9 mouse cellular contexts compared by ENCODE assay signal in the genomic region with DNA sequence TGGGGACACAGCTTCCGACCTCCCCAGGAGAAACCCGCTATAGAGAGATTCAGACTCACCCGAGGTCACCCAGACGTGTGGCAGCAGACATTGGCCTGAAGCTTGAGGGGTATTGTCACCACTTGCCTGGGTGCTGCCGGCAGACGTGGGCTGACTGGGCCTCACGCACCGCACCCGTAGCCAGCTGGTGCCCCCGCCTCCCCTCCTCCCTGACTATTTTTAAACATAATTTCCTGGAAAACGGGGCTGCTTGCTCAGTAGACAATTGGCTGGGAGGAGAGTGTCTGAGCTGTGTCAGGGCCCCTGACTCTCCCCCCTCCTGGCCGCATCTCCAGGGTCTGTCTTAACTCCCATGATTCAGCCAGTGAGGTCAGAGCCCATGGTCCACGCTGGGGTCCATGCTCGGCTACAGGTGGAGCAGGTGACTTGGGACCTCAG. TPM values are rescaled to one million over a fixed set of nuclear protein-coding genes. Genes with fewer than 3 reads are reported as not detected.
A peak's percentile ranks its signal among the peaks of the same experiment; 100 is the strongest.
DNase-seq lines count a peak whose midpoint lies in the region; ATAC-seq lines count a peak whose summit lies in the region.
"Had no signal": no experiment of that assay in that cellular context is flagged by ENCODE, and none has a peak within 500 bp of the region (broad histone marks: within the 10 kb centered on the region; RNA-seq: fewer than 3 reads in every experiment).

No protein-coding gene starts in this region.

- H3K9me3 ChIP-seq in midbrain, embryonic 10.5 days (replicated peaks): no peaks in the 10 kb centered on the region
- H3K9me3 ChIP-seq in midbrain, embryonic 15.5 days: no peaks in the 10 kb centered on the region
- no peaks in the 10 kb centered on the region for H3K9me3 ChIP-seq in liver, embryonic 16.5 days (replicated peaks; ENCODE audit: control insufficient read depth, low read length)

- peaks cover 61% of the 10 kb centered on the region for H3K4me1 ChIP-seq in midbrain, embryonic 10.5 days
- H3K4me1 ChIP-seq in midbrain, embryonic 15.5 days: peaks cover 15% of the 10 kb centered on the region
- peaks cover 72% of the 10 kb centered on the region for H3K4me1 ChIP-seq in liver, embryonic 16.5 days (ENCODE audit: control insufficient read depth, low read depth, low read length)

- peak overlapping the region; percentile 20 for H3K4me3 ChIP-seq in midbrain, embryonic 10.5 days
- H3K4me3 ChIP-seq in midbrain, embryonic 15.5 days: no peak overlapping the region
- no peak overlapping the region for H3K4me3 ChIP-seq in liver, embryonic 16.5 days (ENCODE audit: low read depth, low read length)

- no peak overlapping the region for H3K9ac ChIP-seq in midbrain, embryonic 15.5 days
- 0 out of 2 replicates have a peak overlapping the region, but pooled peaks have one; percentile 29 for H3K9ac ChIP-seq in liver, embryonic 16.5 days (ENCODE audit: low read depth, low read length)

- peak; percentile 67 for DNase-seq in cerebellum, adult 9-11 months
- DNase-seq in midbrain, embryonic 10.5 days (ENCODE audit: low spot score): no peak
- peak; percentile 42 for DNase-seq in induced T-regulatory cell, adult 2 months (ENCODE audit: low read depth)
- DNase-seq in T-cell, adult 2 months (ENCODE audit: low spot score): no peak
- DNase-seq in natural killer cell, adult 2 months (ENCODE audit: low spot score in 2 of 2): no peak

- ATAC-seq in cerebellum, adult (ENCODE audit: insufficient number of reproducible peaks, low FRiP score, low TSS enrichment): no peak
- no peak for ATAC-seq in midbrain, embryonic 15.5 days (replicated peaks)
- ATAC-seq in liver, embryonic 16.5 days (ENCODE audit: low read depth): no peak

- 87% methylated on average over 14 of the region's 14 CpGs for WGBS in midbrain, embryonic 10.5 days
- 75% methylated on average over 14 of the region's 14 CpGs for WGBS in midbrain, embryonic 15.5 days
- WGBS in liver, embryonic 16.5 days (ENCODE audit: insufficient replicate concordance): 14% methylated on average over 14 of the region's 14 CpGs

- H3K4me2 ChIP-seq in midbrain, embryonic 15.5 days: no peak overlapping the region
- H3K4me2 ChIP-seq in liver, embryonic 16.5 days (ENCODE audit: low read depth, low read length): peak overlapping the region; percentile 24; the same call in 1 of the 2 replicates

- H3K27me3 ChIP-seq in midbrain, embryonic 10.5 days (ENCODE audit: low read depth, poor library complexity, severe bottlenecking): no peaks in the 10 kb centered on the region
- H3K27me3 ChIP-seq in midbrain, embryonic 15.5 days (replicated peaks): no peaks in the 10 kb centered on the region
- no peaks in the 10 kb centered on the region for H3K27me3 ChIP-seq in liver, embryonic 16.5 days (ENCODE audit: control insufficient read depth, insufficient read depth, low read depth, low read length)

- peak overlapping the region; percentile 67; the same call in 1 of the 2 replicates for H3K27ac ChIP-seq in midbrain, embryonic 10.5 days (replicated peaks)
- no peak overlapping the region for H3K27ac ChIP-seq in midbrain, embryonic 15.5 days
- H3K27ac ChIP-seq in liver, embryonic 16.5 days (ENCODE audit: low read length): peak overlapping the region; percentile 4; the same call in 1 of the 2 replicates

- peaks cover 52% of the 10 kb centered on the region for H3K36me3 ChIP-seq in midbrain, embryonic 10.5 days
- peaks cover 17% of the 10 kb centered on the region for H3K36me3 ChIP-seq in midbrain, embryonic 15.5 days (replicated peaks)
- H3K36me3 ChIP-seq in liver, embryonic 16.5 days (ENCODE audit: control insufficient read depth, insufficient read depth): peaks cover 14% of the 10 kb centered on the region

RNA-seq across cellular contexts. Expression of gene Pip5k1c, which starts 10.0 kb away (rescaled TPM):
- 55.0 and 60.8 TPM in 2 replicates for polyA plus RNA-seq in midbrain, embryonic 10.5 days (2016; fragmentation: Nextera tagmentation; extraction: Ambion mirVana)
- polyA plus RNA-seq in midbrain, embryonic 15.5 days (2015; fragmentation: Nextera tagmentation; extraction: Ambion mirVana): 154 and 159 TPM in 2 replicates
- 13.9 and 14.7 TPM in 2 replicates for polyA plus RNA-seq in liver, embryonic 16.5 days (2015; fragmentation: Nextera tagmentation; extraction: Ambion mirVana)

RNA-seq across cellular contexts. Expression of gene Tjp3, which starts 11.4 kb away (rescaled TPM):
- 6.5 and 6.9 TPM in 2 replicates for polyA plus RNA-seq in midbrain, embryonic 10.5 days (2016; fragmentation: Nextera tagmentation; extraction: Ambion mirVana)
- polyA plus RNA-seq in midbrain, embryonic 15.5 days (2015; fragmentation: Nextera tagmentation; extraction: Ambion mirVana): 6.9 and 8.0 TPM in 2 replicates
- polyA plus RNA-seq in liver, embryonic 16.5 days (2015; fragmentation: Nextera tagmentation; extraction: Ambion mirVana): 0.82 and 1.4 TPM in 2 replicates
- polyA plus RNA-seq: C2C12 had no signal

RNA-seq across cellular contexts. Expression of gene Cactin, which starts 18.1 kb away (rescaled TPM):
- 53.5 and 53.6 TPM in 2 replicates for polyA plus RNA-seq in midbrain, embryonic 10.5 days (2016; fragmentation: Nextera tagmentation; extraction: Ambion mirVana)
- 35.8 and 38.3 TPM in 2 replicates for polyA plus RNA-seq in midbrain, embryonic 15.5 days (2015; fragmentation: Nextera tagmentation; extraction: Ambion mirVana)
- polyA plus RNA-seq in liver, embryonic 16.5 days (2015; fragmentation: Nextera tagmentation; extraction: Ambion mirVana): 18.4 and 18.7 TPM in 2 replicates

RNA-seq across cellular contexts. Expression of gene Tbxa2r, which starts 25.7 kb away (rescaled TPM):
- polyA plus RNA-seq in midbrain, embryonic 10.5 days (2016; fragmentation: Nextera tagmentation; extraction: Ambion mirVana): 2.9 and 3.3 TPM in 2 replicates
- polyA plus RNA-seq in midbrain, embryonic 15.5 days (2015; fragmentation: Nextera tagmentation; extraction: Ambion mirVana): 5.7 and 6.2 TPM in 2 replicates
- 4.3 and 4.5 TPM in 2 replicates for polyA plus RNA-seq in liver, embryonic 16.5 days (2015; fragmentation: Nextera tagmentation; extraction: Ambion mirVana)

RNA-seq across cellular contexts. Expression of gene Apba3, which starts 36.0 kb away (rescaled TPM):
- 50.5 and 55.5 TPM in 2 replicates for polyA plus RNA-seq in midbrain, embryonic 10.5 days (2016; fragmentation: Nextera tagmentation; extraction: Ambion mirVana)
- 36.4 and 38.5 TPM in 2 replicates for polyA plus RNA-seq in midbrain, embryonic 15.5 days (2015; fragmentation: Nextera tagmentation; extraction: Ambion mirVana)
- polyA plus RNA-seq in liver, embryonic 16.5 days (2015; fragmentation: Nextera tagmentation; extraction: Ambion mirVana): 24.2 and 26.3 TPM in 2 replicates

Comparison
In these comparisons a context has a peak if more than half of its experiments do, and no peak if none do; other contexts are left out.
1. DNase-seq: peak in cerebellum, adult 9-11 months (single experiment) and induced T-regulatory cell, adult 2 months (single experiment); none in midbrain, embryonic 10.5 days (single experiment), T-cell, adult 2 months (single experiment) and natural killer cell, adult 2 months (0 of 2).